Mouse (Mus musculus) gastrocnemius, postnatal 14 days (tissue): ENCODE results near the gene Gm20388. TPM values are rescaled to one million over a fixed set of nuclear protein-coding genes. Genes with fewer than 3 reads are reported as not detected.

Experiments used
- DNase-seq: peaks from one replicate; pipeline ENCODE4 v3.0.0; 2021; ENCODE audit warnings: mixed read lengths
- intact Hi-C: fragments of 180-260 bp; cut with DNase I; formaldehyde crosslinking; loops from one replicate; pipeline ENCODE4 v1.15.1; 2025; ENCODE audit warnings: low total_unique reads
- total RNA-seq, 2 experiments: library from RNA; stranded (reverse); gene quantifications; 2 replicates each; pipeline ENCODE4 v1.2.3; 2021

Gm20388 gene
- total RNA-seq, 2 experiments from 2014 or later, result 5.6 to 6.0 TPM

GRCm38 (mm10) chr8:120133169-120133568, 222.5 kb downstream of the Gm20388 start:
- intact Hi-C loops, result no loop called here
- DNase-seq, result no peak

- intact Hi-C loops, result no loop called here
- no peak for DNase-seq
Measured at GRCm38 (mm10) chr8:120135687-120136086, 225.0 kb downstream of the Gm20388 start.

DNA sequence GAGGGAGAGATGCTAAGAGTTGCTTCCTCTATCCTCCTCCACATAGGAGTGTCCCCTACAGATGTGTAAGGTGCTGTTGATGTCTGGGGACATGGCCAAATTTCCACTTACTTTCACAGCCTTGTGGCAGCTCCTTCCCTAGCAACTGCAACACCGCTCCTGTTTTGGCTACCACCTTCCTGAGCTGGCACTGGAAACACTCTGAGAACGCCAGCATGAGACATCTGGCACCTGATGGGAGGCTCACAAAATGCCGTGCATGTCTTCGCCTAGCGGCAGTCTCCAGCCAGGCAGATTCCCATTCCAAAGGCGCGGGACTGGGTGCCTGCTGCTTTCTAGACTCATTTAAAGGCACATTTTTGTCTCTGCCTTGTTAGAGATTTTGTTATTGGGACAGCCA, 226.0 kb downstream of the Gm20388 start:
- peak; percentile 53 for DNase-seq
- intact Hi-C loops, result no loop called here

DNA sequence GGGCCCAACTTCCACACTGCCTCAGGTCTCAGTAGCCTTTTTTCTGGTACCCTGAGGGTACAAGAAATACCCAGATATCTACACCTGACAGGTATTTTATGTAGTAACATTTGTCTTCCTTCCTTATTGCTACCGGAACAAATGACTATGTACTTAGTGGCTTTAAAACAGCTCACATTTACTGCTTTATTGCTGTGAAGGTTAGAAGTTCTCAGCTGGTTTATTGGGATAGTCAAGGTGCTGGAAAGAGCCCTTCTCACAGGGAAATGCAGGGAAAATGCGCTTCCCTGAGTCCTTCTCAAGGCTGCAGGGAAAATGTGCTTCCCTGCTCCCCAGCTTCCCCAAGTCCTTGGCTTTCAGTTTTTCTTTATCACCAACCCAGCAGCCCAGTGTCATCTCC, 228.3 kb downstream of the Gm20388 start:
- no peak for DNase-seq
- intact Hi-C loops, result no loop called here

GRCm38 (mm10) chr8:120140769-120141168, 230.1 kb downstream of the Gm20388 start:
- intact Hi-C loops, result no loop called here
- no peak for DNase-seq

DNA sequence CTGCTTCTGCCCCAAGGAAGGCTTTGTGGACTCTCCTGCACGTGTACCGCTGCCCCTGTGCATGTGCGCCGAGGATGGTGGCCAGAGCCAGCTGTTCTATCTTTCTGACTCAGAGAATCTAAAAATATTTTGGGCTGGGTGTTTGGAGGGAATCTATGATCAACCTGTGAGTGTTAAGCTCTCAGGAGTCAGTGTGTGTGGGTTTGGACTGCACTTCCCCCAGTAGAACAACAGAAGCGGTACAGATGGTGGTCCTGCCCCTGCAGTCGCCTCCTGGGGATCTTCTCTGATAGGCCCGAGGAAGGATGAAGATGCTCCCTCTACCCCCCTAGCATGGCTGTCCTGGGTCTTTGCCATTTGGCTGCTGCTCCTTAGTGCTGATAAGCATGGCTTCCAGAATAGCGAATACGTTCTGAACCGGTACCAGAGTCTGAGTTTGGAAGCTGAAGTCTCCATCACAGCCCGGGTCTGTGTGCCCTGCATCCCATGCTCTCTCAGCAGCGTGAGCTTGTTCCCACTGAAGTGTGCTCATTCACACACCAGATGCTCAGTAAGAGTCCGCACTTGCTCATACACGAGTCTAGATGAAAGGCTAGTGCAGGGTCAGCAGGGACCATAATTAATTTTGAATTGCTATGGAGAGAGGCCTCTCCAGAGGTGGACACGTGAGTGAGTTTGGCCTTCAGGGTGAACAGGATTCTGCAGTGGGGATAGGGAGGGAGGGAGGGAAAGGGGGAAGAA, 233.4 kb downstream of the Gm20388 start:
- intact Hi-C loops, result no loop called here
- DNase-seq, result no peak

DNA sequence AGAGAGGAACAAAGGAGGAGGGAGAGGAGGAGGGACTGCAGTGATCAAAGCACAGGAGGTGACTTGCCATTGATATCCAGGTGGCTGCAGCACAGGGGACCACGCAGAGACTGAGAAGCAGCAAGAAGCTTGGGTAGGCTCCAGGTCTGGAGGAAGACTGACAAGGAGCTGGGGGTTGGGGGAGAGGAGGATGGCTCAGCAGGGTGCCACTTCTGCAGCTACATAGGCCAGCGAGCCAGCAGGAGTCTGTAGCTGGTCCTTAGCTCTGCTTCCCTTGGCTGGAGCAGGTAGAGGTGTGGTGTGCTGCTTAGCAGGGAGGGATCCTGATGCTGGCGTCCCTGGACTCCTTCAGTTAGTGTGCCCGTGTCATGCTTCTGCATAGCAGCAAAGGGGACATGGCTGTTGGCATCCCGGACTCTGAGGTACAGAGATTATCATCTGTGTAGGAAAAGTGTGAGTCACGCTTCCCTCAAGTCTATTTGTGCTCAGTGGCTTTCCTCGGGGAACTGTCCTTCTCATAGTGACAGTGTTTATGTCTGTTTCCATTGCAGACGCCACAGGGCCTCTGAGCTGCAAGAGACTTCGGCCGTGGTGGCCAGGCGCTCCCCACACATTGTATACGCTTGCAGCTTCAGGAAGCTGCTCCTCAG, 234.1 kb downstream of the Gm20388 start:
- no peak for DNase-seq
- intact Hi-C loops, result no loop called here

DNA sequence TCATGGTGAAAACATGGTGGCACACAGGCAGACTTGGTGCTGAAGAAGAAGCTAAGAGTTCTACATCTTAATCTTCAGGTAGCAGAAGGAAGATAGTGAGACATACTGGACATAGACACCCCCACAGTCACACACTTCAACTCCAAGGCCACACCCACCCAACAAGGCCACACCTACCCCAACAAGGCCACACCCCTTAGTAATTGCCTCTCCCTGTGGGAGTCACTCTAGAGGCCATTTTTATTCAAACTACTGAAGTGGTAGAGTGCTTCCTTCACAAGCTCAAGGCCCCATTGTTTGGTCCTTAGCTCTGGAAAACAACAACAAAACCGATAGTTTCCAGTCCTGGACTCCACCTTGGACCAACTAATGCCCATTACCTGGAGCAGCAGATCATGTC, 235.4 kb downstream of the Gm20388 start:
- DNase-seq, result no peak
- intact Hi-C loops, result no loop called here

DNA sequence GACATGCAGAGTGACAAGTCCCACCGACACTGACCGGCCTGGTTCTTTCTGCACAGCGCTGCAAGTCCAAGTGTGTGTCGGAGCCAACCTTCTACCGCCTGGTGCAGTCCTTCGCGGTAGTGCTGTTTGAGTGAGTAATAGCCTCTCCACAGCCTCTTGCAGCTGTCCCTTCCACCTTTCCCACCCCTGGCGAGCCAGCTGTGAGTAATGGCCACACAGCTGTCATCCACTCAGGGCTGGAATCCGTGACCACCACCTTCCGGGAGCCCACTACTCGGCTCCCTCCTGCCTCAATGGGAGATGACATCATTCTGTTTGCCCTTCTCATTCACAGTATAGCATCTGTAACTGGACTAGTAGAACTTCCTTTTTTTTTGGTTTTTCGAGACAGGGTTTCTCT, 239.4 kb downstream of the Gm20388 start:
- intact Hi-C loops, result no loop called here
- DNase-seq, result no peak

GRCm38 (mm10) chr8:120151151-120151550, 240.5 kb downstream of the Gm20388 start:
- intact Hi-C loops, result no loop called here

GRCm38 (mm10) chr8:120152636-120153035, 242.0 kb downstream of the Gm20388 start:
- intact Hi-C loops, result no loop called here
- no peak for DNase-seq

More at GRCm38 (mm10) chr8:120151151-120151550, 240.5 kb downstream of the Gm20388 start:
- no peak for DNase-seq

GRCm38 (mm10) chr8:120160366-120160765, 249.7 kb downstream of the Gm20388 start:
- no peak for DNase-seq
- intact Hi-C loops, result no loop called here

- intact Hi-C loops, result no loop called here
- DNase-seq, result no peak
Measured at GRCm38 (mm10) chr8:120161658-120162403, 251.2 kb downstream of the Gm20388 start.

DNA sequence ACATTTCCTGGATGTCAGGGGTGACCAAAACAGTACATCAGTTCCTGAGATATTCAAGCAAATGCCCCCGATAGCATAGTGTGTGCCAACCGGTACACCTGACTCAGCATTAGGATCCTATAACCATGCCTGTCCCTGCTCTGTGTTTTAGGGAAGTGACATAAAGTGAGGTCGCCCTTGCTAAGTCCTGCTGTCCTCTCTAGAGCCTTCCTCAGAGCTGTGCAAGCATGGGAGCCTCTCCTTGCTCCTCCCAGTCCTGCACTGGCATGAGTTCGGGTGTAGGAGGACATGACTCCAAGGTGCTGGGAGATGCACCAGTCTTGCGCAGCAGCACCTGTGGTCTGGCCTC, 251.7 kb downstream of the Gm20388 start:
- no peak for DNase-seq
- intact Hi-C loops, result no loop called here

- intact Hi-C loops, result no loop called here
- DNase-seq, result no peak
Measured at GRCm38 (mm10) chr8:120163376-120163775, 252.7 kb downstream of the Gm20388 start.

- no peak for DNase-seq
- intact Hi-C loops, result no loop called here
Measured at GRCm38 (mm10) chr8:120164026-120164425, 253.4 kb downstream of the Gm20388 start.

GRCm38 (mm10) chr8:120167136-120167535, 256.5 kb downstream of the Gm20388 start:
- intact Hi-C loops, result no loop called here
- no peak for DNase-seq

GRCm38 (mm10) chr8:120167821-120168220, 257.2 kb downstream of the Gm20388 start:
- DNase-seq, result no peak
- intact Hi-C loops, result no loop called here

DNA sequence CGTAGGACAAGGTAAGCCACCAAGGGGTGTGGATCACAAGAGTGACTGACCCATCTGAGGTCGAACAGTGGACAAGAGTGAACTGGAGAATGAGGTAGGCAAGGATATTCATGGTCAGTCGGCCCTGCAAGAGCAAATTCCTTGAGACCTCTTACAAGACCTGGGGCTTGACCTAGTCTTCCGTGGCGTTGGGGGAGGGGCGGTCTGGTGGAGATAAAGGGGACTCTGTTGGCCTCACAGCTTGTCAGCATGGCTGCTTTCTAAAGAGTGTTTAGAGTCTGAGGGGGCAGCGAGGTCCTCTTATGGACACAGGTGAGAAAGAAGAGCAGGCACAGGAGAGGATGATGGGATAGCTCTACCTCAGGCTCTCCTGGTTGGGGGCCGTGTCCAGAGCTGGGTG, 258.5 kb downstream of the Gm20388 start:
- no peak for DNase-seq
- intact Hi-C loops, result no loop called here

DNA sequence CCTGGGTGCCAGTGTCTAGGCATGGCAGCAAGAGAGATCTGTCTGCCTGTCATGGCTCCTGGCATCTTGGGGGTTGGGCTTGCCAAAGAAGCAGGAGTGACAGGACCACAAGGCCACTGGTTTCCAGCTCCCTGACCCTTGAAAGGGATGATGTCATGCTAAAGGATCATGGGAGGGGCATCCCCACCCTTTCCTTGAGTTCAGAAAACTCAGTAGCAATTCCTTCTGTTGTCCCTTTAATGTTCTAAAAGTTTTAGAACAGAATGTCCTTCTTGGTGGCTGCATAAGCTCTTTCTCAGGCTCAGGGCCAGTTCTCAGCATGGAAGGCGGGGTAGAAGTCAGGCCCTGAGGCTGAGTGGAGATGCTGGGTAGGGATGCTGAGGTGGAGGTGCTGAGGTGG, 262.6 kb downstream of the Gm20388 start:
- no peak for DNase-seq
- intact Hi-C loops, result loop anchor here (10.0 kb wide), 1 partner anchor 422 kb away; no protein-coding TSS in a partner anchor

GRCm38 (mm10) chr8:120174606-120175005, 264.0 kb downstream of the Gm20388 start:
- intact Hi-C loops, result loop anchor here (5.0 to 10.0 kb wide), 2 partner anchors 143 to 420 kb away; no protein-coding TSS in a partner anchor
- DNase-seq, result no peak
